Mouse (Mus musculus) midbrain, embryonic 15.5 days (tissue): ENCODE data around the gene Lix1. TPM values are rescaled to one million over a fixed set of nuclear protein-coding genes. Genes with fewer than 3 reads are reported as not detected.
A peak's percentile ranks its signal among the peaks of the same experiment; 100 is the strongest.

Source experiments
- ATAC-seq: fragments of 200-750 bp; cut with Nextera tagmentation; replicated peaks from 2 replicates; pipeline ENCODE4 v1.8.0; 2017; ENCODE audit warnings: moderate TSS enrichment
- H3K27ac ChIP-seq: fragments of 300-500 bp; sonication (generic); 2 replicates; pipeline ENCODE4 v1.5.1; 2015; ENCODE audit warnings: mild to moderate bottlenecking, inconsistent platforms
- H3K27me3 ChIP-seq: fragments of 300-500 bp; sonication (generic); replicated peaks from 2 replicates; pipeline ENCODE4 v1.6.1; 2015; ENCODE audit warnings: inconsistent platforms
- H3K36me3 ChIP-seq: fragments of 300-500 bp; sonication (generic); replicated peaks from 2 replicates; pipeline ENCODE4 v1.6.1; 2015; ENCODE audit warnings: inconsistent platforms
- H3K4me1 ChIP-seq: fragments of 300-500 bp; sonication (generic); 2 replicates; pipeline ENCODE4 v1.6.1; 2015; ENCODE audit warnings: inconsistent platforms
- H3K4me2 ChIP-seq: fragments of 300-500 bp; sonication (generic); 2 replicates; pipeline ENCODE4 v1.6.1; 2015; ENCODE audit warnings: inconsistent platforms, mild to moderate bottlenecking, moderate library complexity
- H3K4me3 ChIP-seq: fragments of 300-500 bp; sonication (generic); 2 replicates; pipeline ENCODE4 v1.5.1; 2015; ENCODE audit warnings: mild to moderate bottlenecking, inconsistent platforms
- H3K9ac ChIP-seq: fragments of 300-500 bp; sonication (generic); 2 replicates; pipeline ENCODE4 v1.6.1; 2015; ENCODE audit warnings: mild to moderate bottlenecking, inconsistent platforms
- H3K9me3 ChIP-seq: fragments of 300-500 bp; sonication (generic); 2 replicates; pipeline ENCODE4 v1.6.1; 2016; ENCODE audit warnings: inconsistent platforms
- WGBS: fragments of 180-500 bp; shearing (Covaris S2); methylation state at CpG from one replicate; pipeline ENCODE4 v1.1.7; 2015; ENCODE audit warnings: mixed read lengths; 5-methylcytosine and 5-hydroxymethylcytosine counted together
- polyA plus RNA-seq: library from polyadenylated mRNA; unstranded; fragments of >200 nt; fragmentation: Nextera tagmentation; extraction: Ambion mirVana; gene quantifications from 2 replicates; pipeline ENCODE4 v1.2.1, GENCODE M21; 2015

Gene Lix1
- 10.0 and 11.4 TPM in 2 replicates for polyA plus RNA-seq

- WGBS, result 21% methylated on average over 6 of the region's 6 CpGs
- H3K9me3 ChIP-seq, result no peaks in the 10 kb centered on the region
- H3K9ac ChIP-seq, result peak within 1 kb of the TSS; percentile 33; the same call in 1 of the 2 replicates
- peak within 1 kb of the TSS; percentile 67 for H3K27ac ChIP-seq
- H3K36me3 ChIP-seq, result no peaks in the 10 kb centered on the region
- H3K4me1 ChIP-seq, result peaks cover 17% of the 10 kb centered on the region
- no peaks in the 10 kb centered on the region for H3K27me3 ChIP-seq
- ATAC-seq, result peak; percentile 98
- H3K4me2 ChIP-seq, result peak within 1 kb of the TSS; percentile 45
- H3K4me3 ChIP-seq, result peak within 1 kb of the TSS; percentile 30
Measured at GRCm38 (mm10) chr17:17402222-17403004, at the start of gene Lix1. Lix1 (plus strand) TSS chr17:17402672.

- Histone ChIP-seq H3K27ac (peak overlapping the region; percentile 77), H3K4me1 (peaks cover 24% of the 10 kb centered on the region), H3K4me3 (peak overlapping the region; percentile 56), H3K4me2 (peak overlapping the region; percentile 74), H3K9me3 (no peaks in the 10 kb centered on the region), H3K27me3 (no peaks in the 10 kb centered on the region), H3K36me3 (0 out of 2 replicates have a peak, but pooled peaks cover 5% of the 10 kb centered on the region), H3K9ac (peak overlapping the region; percentile 64)
- ATAC-seq, result peak; percentile 46; the same call in 1 of the 2 replicates
- 7% methylated on average over 6 of the region's 6 CpGs for WGBS
Measured at GRCm38 (mm10) chr17:17373550-17373917, 28.9 kb upstream of the Lix1 start.

- Histone ChIP-seq H3K36me3 (peaks cover 5% of the 10 kb centered on the region; the same call in 1 of the 2 replicates), H3K9me3 (no peaks in the 10 kb centered on the region), H3K4me2 (peak within 1 kb of the TSS; percentile 74), H3K9ac (peak within 1 kb of the TSS; percentile 64), H3K27me3 (no peaks in the 10 kb centered on the region), H3K4me3 (peak within 1 kb of the TSS; percentile 56), H3K4me1 (peaks cover 24% of the 10 kb centered on the region), H3K27ac (peak within 1 kb of the TSS; percentile 77)
- peak; percentile 97 for ATAC-seq
- WGBS, result under 1% methylated on average over 48 of the region's 48 CpGs
Measured at GRCm38 (mm10) chr17:17373918-17374910, 28.3 kb upstream of the Lix1 start, which contains the start of gene Riok2. Riok2 (plus strand) TSS chr17:17374309.

GRCm38 (mm10) chr17:17375581-17375980 lies 26.9 kb upstream of the Lix1 start:
- Histone ChIP-seq H3K4me1 (peaks cover 24% of the 10 kb centered on the region), H3K9me3 (no peaks in the 10 kb centered on the region), H3K9ac (no peak overlapping the region), H3K4me2 (peak overlapping the region; percentile 74; the same call in 1 of the 2 replicates), H3K27me3 (no peaks in the 10 kb centered on the region), H3K36me3 (peaks cover 5% of the 10 kb centered on the region; the same call in 1 of the 2 replicates), H3K27ac (no peak overlapping the region), H3K4me3 (peak overlapping the region; percentile 56)
- ATAC-seq, result no peak
- WGBS, result 93% methylated on average over 3 of the region's 3 CpGs

DNA sequence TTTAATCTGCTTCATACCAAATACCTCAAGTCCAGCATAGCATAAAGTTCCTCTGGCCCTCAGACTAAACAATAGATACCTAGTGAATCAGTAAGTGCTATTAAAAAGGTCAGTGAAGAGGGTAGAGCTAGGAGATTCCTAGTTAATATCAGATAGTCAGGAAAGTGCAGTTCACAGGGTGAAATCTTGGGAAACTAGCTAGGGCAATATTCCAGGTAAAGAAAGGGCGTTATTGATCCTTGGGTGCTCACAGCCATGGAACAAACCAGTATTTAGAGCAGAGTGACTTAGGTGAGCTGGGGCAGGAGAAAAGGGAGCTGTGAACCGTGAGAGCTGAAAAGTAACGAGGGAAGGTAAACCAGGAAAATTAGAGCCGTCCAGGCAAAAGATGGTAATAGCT lies 18.8 kb upstream of the Lix1 start:
- ATAC-seq, result no peak
- no peak overlapping the region for H3K4me3 ChIP-seq
- H3K27ac ChIP-seq, result no peak overlapping the region
- no peak overlapping the region for H3K9ac ChIP-seq
- H3K27me3 ChIP-seq, result no peaks in the 10 kb centered on the region
- 93% methylated on average over 4 of the region's 4 CpGs for WGBS
- H3K36me3 ChIP-seq, result peaks cover 42% of the 10 kb centered on the region
- no peaks in the 10 kb centered on the region for H3K4me1 ChIP-seq
- H3K9me3 ChIP-seq, result no peaks in the 10 kb centered on the region; the same call in 1 of the 2 replicates
- H3K4me2 ChIP-seq, result no peak overlapping the region

DNA sequence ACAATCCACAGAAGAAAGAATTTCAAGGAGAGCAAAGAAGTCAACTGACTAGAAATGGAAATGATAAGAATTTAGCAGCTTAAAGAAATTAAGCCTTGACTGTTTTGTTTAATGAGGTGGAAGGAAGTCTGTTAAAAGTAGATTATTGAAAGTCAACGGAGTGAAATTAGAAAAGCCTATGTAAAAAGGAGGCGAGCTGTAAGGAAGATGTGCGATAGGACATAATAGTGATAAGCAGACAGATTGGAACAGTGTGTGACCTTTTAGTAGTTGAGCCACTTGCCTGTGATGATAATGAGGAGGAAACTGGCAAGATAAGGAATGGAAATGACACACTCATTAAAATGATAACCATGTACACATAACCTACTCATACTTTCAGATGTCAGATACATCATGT lies 18.0 kb upstream of the Lix1 start:
- H3K36me3 ChIP-seq, result peaks cover 46% of the 10 kb centered on the region
- 93% methylated on average over 3 of the region's 3 CpGs for WGBS
- no peak overlapping the region for H3K4me2 ChIP-seq
- no peak overlapping the region for H3K4me3 ChIP-seq
- H3K27ac ChIP-seq, result no peak overlapping the region
- no peak for ATAC-seq
- H3K9me3 ChIP-seq, result no peaks in the 10 kb centered on the region; the same call in 1 of the 2 replicates
- H3K4me1 ChIP-seq, result no peaks in the 10 kb centered on the region
- no peaks in the 10 kb centered on the region for H3K27me3 ChIP-seq
- H3K9ac ChIP-seq, result no peak overlapping the region

GRCm38 (mm10) chr17:17386117-17386516 lies 16.4 kb upstream of the Lix1 start:
- peaks cover 52% of the 10 kb centered on the region for H3K36me3 ChIP-seq
- H3K27me3 ChIP-seq, result no peaks in the 10 kb centered on the region
- no peak overlapping the region for H3K4me3 ChIP-seq
- no peak for ATAC-seq
- no peak overlapping the region for H3K9ac ChIP-seq
- no peaks in the 10 kb centered on the region for H3K4me1 ChIP-seq
- 87% methylated on average over 2 of the region's 2 CpGs for WGBS
- H3K27ac ChIP-seq, result no peak overlapping the region
- no peaks in the 10 kb centered on the region; the same call in 1 of the 2 replicates for H3K9me3 ChIP-seq
- no peak overlapping the region for H3K4me2 ChIP-seq

DNA sequence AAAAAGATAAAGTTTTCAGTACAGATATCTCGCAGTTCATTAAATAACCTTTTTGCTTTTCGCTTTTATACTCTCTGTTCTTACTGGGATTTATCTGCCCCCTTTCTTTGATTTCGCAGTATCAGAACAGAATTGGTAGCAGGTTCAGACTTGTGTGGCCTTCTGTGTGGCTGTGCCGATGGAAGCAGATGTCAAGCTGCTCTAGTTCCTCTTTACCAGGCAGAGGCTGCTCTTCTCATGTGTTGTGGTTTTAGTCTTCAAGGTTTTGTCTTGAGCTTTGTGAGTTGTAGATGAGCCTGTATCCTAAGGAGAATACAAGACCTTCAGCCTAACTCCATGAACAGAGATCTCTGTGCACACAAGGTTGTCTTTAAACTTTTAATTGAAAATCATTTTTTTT lies 10.6 kb upstream of the Lix1 start:
- H3K4me3 ChIP-seq, result no peak overlapping the region
- H3K27ac ChIP-seq, result no peak overlapping the region
- peaks cover 17% of the 10 kb centered on the region for H3K36me3 ChIP-seq
- H3K9ac ChIP-seq, result no peak overlapping the region
- H3K4me2 ChIP-seq, result no peak overlapping the region
- no peak for ATAC-seq
- 95% methylated on average over 4 of the region's 4 CpGs for WGBS
- H3K4me1 ChIP-seq, result no peaks in the 10 kb centered on the region
- H3K9me3 ChIP-seq, result no peaks in the 10 kb centered on the region
- H3K27me3 ChIP-seq, result no peaks in the 10 kb centered on the region

GRCm38 (mm10) chr17:17392863-17393262 lies 9.6 kb upstream of the Lix1 start:
- Histone ChIP-seq H3K36me3 (peaks cover 13% of the 10 kb centered on the region), H3K4me1 (no peaks in the 10 kb centered on the region), H3K4me3 (no peak overlapping the region), H3K27me3 (no peaks in the 10 kb centered on the region), H3K27ac (no peak overlapping the region), H3K4me2 (no peak overlapping the region), H3K9me3 (no peaks in the 10 kb centered on the region), H3K9ac (no peak overlapping the region)
- 61% methylated on average over 7 of the region's 7 CpGs for WGBS
- 0 out of 2 replicates have a peak, but pooled peaks have one; percentile 41 for ATAC-seq

- no peaks in the 10 kb centered on the region for H3K27me3 ChIP-seq
- no peak overlapping the region for H3K4me3 ChIP-seq
- H3K4me1 ChIP-seq, result no peaks in the 10 kb centered on the region
- H3K9ac ChIP-seq, result no peak overlapping the region
- no peak overlapping the region for H3K27ac ChIP-seq
- H3K4me2 ChIP-seq, result no peak overlapping the region
- peaks cover 13% of the 10 kb centered on the region for H3K36me3 ChIP-seq
- 82% methylated on average over 6 of the region's 6 CpGs for WGBS
- H3K9me3 ChIP-seq, result no peaks in the 10 kb centered on the region
- ATAC-seq, result no peak
Measured at GRCm38 (mm10) chr17:17393300-17393699, 9.2 kb upstream of the Lix1 start.

- WGBS, result 30% methylated on average over 4 of the region's 4 CpGs
- H3K4me1 ChIP-seq, result no peaks in the 10 kb centered on the region
- H3K4me3 ChIP-seq, result no peak overlapping the region
- ATAC-seq, result peak; percentile 71
- no peaks in the 10 kb centered on the region for H3K27me3 ChIP-seq
- no peak overlapping the region for H3K4me2 ChIP-seq
- H3K36me3 ChIP-seq, result peaks cover 8% of the 10 kb centered on the region; the same call in 1 of the 2 replicates
- H3K9me3 ChIP-seq, result no peaks in the 10 kb centered on the region
- no peak overlapping the region for H3K27ac ChIP-seq
- no peak overlapping the region for H3K9ac ChIP-seq
Measured at GRCm38 (mm10) chr17:17394336-17394735, 8.1 kb upstream of the Lix1 start.

DNA sequence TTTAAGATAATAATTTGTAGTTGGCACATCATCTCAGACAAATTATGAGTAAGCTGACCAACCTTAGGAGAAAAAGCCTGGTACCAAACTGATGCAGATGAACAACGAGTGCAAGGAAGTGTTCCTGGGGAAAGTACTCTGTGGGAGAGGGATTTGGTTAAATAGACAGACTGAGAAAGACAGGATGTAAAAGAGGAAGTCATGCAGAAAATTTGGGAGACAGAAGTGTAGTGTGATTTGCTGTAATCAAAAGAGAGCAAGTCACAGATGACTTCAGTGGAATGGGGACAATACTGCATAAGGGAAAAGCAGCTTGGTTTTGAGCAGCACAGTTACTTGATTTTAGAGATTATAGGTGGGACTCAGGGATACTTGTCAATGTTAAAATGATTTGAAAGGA lies 5.6 kb upstream of the Lix1 start:
- no peaks in the 10 kb centered on the region for H3K36me3 ChIP-seq
- H3K4me1 ChIP-seq, result 0 out of 2 replicates have a peak, but pooled peaks cover 1% of the 10 kb centered on the region
- H3K27ac ChIP-seq, result no peak overlapping the region
- ATAC-seq, result no peak
- no peak overlapping the region for H3K4me3 ChIP-seq
- 13% methylated on average over 1 of the region's 1 CpGs for WGBS
- no peak overlapping the region for H3K4me2 ChIP-seq
- no peaks in the 10 kb centered on the region for H3K9me3 ChIP-seq
- no peaks in the 10 kb centered on the region for H3K27me3 ChIP-seq
- no peak overlapping the region for H3K9ac ChIP-seq
